Mouse (Mus musculus) cerebellum, adult 9-10 months (tissue): ENCODE measurements around the gene Arhgap21.
"Not testable (repeated sequence)": the region's sequence is repeated elsewhere in the genome, so short reads cannot be mapped to it uniquely, and the experiment has no call there.

Experiments used
- DNase-seq: peaks from one replicate; pipeline ENCODE4 v3.0.0; 2022

The Arhgap21 gene

GRCm38 (mm10) chr2:20939367-20939766 lies 29.3 kb downstream of the Arhgap21 start:
- DNase-seq: no peak

- DNase-seq: no peak
Measured at GRCm38 (mm10) chr2:20936609-20937221, 32.0 kb downstream of the Arhgap21 start.

GRCm38 (mm10) chr2:20934406-20934805 lies 34.3 kb downstream of the Arhgap21 start:
- no peak for DNase-seq

- DNase-seq: no peak
Measured at GRCm38 (mm10) chr2:20932748-20933313, 35.9 kb downstream of the Arhgap21 start.

- not testable (repeated sequence) for DNase-seq
Measured at GRCm38 (mm10) chr2:20931761-20932160, 36.9 kb downstream of the Arhgap21 start.

DNA sequence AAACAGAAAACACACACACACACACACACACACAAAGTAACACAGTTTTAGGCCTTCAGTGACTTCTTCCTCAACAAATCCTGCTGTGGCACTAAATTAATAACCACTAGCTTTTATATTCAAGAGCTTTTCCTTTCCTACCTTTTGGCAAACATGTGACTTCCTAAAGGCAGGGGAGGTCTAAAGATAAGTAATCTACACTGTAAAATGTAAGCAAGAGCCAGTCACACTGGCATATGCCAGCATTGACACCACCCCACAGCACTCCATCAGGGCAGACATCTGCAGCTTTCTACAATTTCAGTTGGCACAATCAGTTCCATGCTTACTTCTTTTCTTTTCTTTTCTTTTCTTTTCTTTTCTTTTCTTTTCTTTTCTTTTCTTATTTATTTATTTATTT lies 40.2 kb downstream of the Arhgap21 start:
- no peak for DNase-seq

DNA sequence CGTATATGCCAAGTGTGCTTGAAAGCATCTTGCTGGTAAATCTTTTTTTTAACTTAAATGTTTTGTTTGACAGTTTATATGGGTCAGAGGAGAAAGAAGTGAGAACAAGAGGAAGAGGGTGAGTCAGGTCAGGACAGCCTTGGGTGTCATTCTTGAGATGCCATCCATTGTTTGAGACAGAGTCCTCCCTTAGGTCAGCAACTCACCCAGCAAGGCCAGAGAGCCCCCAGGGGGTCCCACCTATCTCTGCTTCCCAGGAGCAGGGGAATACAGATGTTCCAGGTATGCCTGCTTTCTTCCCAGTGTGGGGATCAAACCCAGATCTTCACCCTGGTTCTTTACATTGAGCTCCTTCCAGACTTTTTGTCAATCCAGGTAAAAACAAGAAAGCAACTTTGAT lies 43.7 kb downstream of the Arhgap21 start:
- DNase-seq: no peak

DNA sequence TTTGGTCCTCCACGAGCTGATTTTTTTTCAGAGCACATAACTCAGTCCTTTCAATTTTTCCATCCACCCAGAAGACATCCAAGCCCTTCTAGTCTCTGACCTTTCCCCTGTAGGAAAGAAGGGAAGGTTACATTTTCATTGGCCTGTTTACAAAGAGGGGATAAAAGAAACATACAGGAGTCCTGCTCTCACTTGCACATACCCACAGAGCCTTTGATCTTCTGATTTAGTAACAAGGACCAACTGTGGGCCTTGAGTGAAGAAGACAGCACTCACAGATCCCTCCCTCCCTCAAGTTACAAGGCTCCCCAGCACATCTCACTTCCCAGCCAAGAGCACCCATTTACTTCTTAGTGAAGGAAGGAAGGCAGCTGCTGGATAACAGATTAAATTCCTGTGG lies 46.3 kb downstream of the Arhgap21 start:
- DNase-seq: no peak

DNA sequence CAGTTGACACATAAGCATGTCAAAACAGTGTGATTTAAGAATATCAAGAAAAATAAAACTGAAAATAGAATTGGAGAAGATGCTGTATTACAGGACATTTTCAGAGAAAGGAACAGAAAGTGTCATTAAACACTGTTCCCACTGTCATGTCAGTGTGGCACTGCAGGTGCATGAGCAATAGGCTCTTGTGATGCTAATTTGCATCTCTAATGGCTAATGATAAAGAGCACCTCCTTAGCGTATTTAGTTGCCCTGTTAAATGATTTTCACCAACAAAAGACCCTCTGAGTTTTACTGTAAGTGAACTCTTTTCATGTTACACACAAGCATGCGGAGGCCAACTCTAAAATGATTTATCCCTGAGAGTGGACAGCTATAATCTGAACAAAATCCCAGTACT lies 47.1 kb downstream of the Arhgap21 start:
- DNase-seq: no peak

GRCm38 (mm10) chr2:20921021-20921420 lies 47.7 kb downstream of the Arhgap21 start:
- DNase-seq: no peak

DNA sequence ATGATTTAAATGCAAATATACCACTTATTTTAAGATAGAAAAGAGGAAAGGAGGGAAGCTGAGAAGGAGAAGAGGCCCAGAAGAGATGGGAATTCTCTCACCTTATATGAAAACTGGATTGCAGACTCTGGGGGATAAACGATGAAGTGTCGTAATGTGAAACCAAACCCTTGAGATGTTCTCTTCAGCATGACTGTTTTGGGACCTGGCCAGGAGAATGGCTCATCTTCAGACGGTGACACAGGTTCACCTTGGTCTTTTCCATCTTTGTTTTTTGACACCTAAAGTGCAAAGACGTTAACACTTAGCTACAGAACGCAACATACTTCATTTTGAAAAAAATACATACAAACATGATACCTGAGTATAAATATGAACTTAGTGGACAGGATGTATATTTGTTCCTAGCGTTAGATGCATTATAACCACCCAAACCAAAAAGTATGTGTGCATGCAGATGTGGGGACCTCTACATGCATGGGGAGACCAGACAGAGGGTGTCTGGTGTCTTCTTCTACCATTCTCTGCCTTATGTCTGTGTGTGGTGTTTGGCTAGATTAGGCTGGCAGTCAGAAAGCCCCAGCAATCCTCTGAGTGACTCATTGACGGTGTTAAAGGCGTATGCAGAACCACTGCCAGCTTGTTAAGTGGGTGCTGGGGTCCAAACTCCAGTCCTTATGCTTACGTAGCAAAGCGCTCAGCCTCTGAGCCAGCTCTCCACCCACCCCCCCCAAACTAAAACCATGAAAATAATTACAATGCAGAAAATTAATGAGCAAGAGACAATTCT lies 54.0 kb downstream of the Arhgap21 start:
- DNase-seq: no peak

GRCm38 (mm10) chr2:20913019-20913415 lies 55.7 kb downstream of the Arhgap21 start:
- no peak for DNase-seq

DNA sequence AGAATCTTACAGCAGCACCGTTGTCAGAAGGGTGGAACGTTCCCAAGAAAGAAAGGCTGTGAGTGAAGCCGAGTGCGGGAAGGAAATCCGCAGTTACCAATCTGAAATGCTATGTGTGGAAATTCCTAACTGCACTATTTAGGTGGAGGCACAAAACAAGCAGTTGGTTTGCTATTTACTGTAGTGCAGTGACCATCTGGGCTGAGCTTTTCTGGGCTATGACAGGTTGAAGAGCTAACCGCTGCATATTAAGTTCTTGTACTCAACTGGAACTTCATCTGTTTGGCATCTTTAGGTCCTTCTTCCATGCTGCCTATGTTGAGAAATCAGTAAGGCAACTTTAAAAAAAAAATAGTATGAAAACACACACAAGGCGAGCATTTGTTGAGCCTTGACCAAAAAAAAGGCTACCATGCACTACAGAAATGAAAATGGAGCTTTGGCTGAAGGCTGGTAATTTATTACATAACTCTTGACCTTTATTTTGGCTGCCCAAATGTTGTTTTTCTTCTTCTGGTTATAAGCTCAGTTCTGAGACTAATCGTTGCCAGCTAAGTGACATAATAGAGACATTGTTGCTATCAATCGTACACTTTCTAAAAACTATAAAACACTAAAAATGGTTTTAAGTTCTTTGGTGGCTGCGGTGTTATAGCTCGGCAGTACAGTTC lies 56.2 kb downstream of the Arhgap21 start:
- peak; percentile 77 for DNase-seq

DNA sequence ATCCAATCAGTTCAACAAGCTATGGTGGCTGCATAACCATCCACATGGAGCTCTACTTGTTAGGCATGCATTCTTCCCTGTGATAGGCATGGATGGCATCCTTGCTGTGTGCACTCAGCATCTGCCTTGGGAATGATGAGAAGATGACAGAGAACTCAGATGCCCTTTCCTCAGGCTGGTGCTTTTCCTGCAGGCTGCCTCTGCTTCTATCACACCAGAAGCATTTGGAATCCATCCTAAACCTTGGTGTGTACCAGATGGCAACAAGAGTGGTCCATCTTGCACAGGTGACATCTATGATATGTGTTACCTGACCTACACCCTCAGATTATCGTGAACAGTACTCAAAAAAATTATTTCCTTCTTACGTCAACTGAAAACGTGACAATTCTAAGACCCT lies 58.2 kb downstream of the Arhgap21 start:
- DNase-seq: peak; percentile 88

DNA sequence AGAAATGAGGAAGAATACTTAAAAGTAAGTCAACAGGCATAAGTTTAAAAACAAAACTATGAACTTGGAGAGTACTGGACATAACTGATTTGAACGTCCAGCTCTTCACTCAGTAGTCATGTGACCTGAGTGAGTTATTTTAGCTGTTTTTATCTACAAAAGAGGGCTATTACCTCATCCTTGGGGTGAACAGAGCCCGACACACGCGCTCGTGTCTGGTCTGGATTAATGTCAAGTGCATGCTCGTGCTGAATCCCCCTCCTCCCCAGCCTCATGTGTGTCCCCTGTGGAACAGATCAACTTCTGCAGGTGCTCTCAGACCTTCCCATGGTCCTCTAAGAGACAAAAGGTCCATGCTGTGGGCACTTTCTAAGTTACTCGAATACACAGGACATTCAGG lies 59.3 kb downstream of the Arhgap21 start:
- DNase-seq: no peak

GRCm38 (mm10) chr2:20907291-20907690 lies 61.4 kb downstream of the Arhgap21 start:
- DNase-seq: no peak

GRCm38 (mm10) chr2:20905411-20905810 lies 63.3 kb downstream of the Arhgap21 start:
- DNase-seq: no peak

- DNase-seq: peak; percentile 95
Measured at GRCm38 (mm10) chr2:20902981-20903645, 65.6 kb downstream of the Arhgap21 start.

- DNase-seq: no peak
Measured at GRCm38 (mm10) chr2:20901916-20902315, 66.8 kb downstream of the Arhgap21 start.

- no peak for DNase-seq
Measured at GRCm38 (mm10) chr2:20899301-20899700, 69.4 kb downstream of the Arhgap21 start.

DNA sequence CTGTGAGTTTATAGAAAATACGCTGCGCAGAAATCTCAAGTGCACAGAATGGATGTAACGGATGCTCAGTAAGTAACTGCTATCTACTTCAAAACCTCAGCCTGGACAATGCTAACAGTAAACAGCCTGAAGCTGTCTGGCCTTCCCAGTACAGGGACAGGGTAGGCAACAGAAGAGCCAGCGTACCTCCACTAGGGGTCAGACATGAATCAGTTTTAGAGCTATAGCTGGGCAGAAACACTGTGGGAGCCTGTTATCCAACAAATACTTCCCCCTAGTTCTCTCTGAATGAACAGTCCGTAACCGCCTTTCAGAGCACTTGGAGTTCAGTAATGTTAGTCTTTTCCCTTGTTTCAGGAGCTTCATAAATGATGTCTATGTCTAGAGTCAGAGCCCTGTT lies 70.0 kb downstream of the Arhgap21 start:
- DNase-seq: peak; percentile 94

GRCm38 (mm10) chr2:20896446-20896845 lies 72.2 kb downstream of the Arhgap21 start:
- DNase-seq: no peak

GRCm38 (mm10) chr2:20894100-20894690 lies 74.5 kb downstream of the Arhgap21 start:
- DNase-seq: peak; percentile 68
